8 mouse cellular contexts compared by ENCODE assay signal in the genomic region with DNA sequence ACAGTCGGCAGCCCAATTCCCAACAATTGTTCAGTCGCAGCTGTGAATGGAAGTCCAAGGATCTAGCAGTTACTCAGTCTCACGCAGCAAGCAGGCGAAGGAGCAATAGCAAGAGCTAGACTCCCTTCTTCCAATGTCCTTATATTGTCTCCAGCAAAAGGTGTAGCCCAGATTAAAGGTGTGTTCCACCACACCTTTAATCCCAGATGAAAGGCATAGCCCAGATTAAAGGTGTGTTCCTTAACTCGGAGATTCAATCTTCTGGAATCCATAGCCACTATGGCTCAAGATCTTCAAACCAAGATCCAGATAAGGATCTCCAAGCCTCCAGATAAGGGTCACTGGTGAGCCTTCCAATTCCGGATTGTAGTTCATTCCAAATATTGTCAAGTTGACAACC. TPM values are rescaled to one million over a fixed set of nuclear protein-coding genes. Genes with fewer than 3 reads are reported as not detected.
DNase-seq lines count a peak whose midpoint lies in the region; ATAC-seq and TF ChIP-seq lines count a peak whose summit lies in the region.
"Not testable (repeated sequence)": the region's sequence is repeated elsewhere in the genome, so short reads cannot be mapped to it uniquely, and the experiment has no call there.

A gene (minus strand): TSS at position 101 of the 400 bp plus-strand sequence.

- H3K4me1 ChIP-seq in forebrain, embryonic 13.5 days; heart, embryonic 11.5 days (ENCODE audit: control insufficient read depth, insufficient read depth, low read length); hindbrain, embryonic 16.5 days (ENCODE audit: control insufficient read depth, insufficient read depth, low read depth, low read length); liver, embryonic 15.5 days (replicated peaks); midbrain, postnatal 0 days (ENCODE audit: insufficient read depth, low read length): not testable (repeated sequence)

- H3K9me3 ChIP-seq in forebrain, embryonic 13.5 days (replicated peaks); heart, embryonic 11.5 days (replicated peaks; ENCODE audit: control insufficient read depth, low read length); hindbrain, embryonic 16.5 days (ENCODE audit: control insufficient read depth, low read length); liver, embryonic 15.5 days (replicated peaks); midbrain, postnatal 0 days (ENCODE audit: low read length): not testable (repeated sequence)

- H3K9ac ChIP-seq in forebrain, embryonic 13.5 days; heart, embryonic 11.5 days (ENCODE audit: low read depth, low read length); hindbrain, embryonic 16.5 days (ENCODE audit: low read depth, low read length); liver, embryonic 15.5 days; midbrain, postnatal 0 days (replicated peaks; ENCODE audit: low read length, poor library complexity, severe bottlenecking): not testable (repeated sequence)

- ATAC-seq in forebrain, embryonic 13.5 days; heart, embryonic 11.5 days (replicated peaks; ENCODE audit: insufficient number of reproducible peaks, low FRiP score, low TSS enrichment); hindbrain, embryonic 16.5 days; liver, embryonic 15.5 days (ENCODE audit: insufficient read depth); midbrain, postnatal 0 days (ENCODE audit: low FRiP score): not testable (repeated sequence)

- not testable (repeated sequence) for H3K36me3 ChIP-seq in forebrain, embryonic 13.5 days (ENCODE audit: poor library complexity, severe bottlenecking); heart, embryonic 11.5 days (ENCODE audit: control insufficient read depth, insufficient read depth, low read length); hindbrain, embryonic 16.5 days (ENCODE audit: control insufficient read depth, insufficient read depth, low read length); liver, embryonic 15.5 days (replicated peaks); midbrain, postnatal 0 days (ENCODE audit: insufficient read depth, low read length)

- 82% methylated on average over 1 of the region's 6 CpGs for WGBS in forebrain, embryonic 13.5 days
- no CpG with 5 or more reads among the region's 6 CpGs for WGBS in heart, embryonic 11.5 days (ENCODE audit: insufficient replicate concordance)
- WGBS in hindbrain, embryonic 16.5 days: 91% methylated on average over 1 of the region's 6 CpGs
- WGBS in liver, embryonic 15.5 days (ENCODE audit: insufficient replicate concordance): 45% methylated on average over 1 of the region's 6 CpGs
- 100% methylated on average over 1 of the region's 6 CpGs for WGBS in midbrain, postnatal 0 days

- not testable (repeated sequence) for H3K4me2 ChIP-seq in forebrain, embryonic 13.5 days; heart, embryonic 11.5 days; hindbrain, embryonic 16.5 days (ENCODE audit: low read length); liver, embryonic 15.5 days; midbrain, postnatal 0 days (ENCODE audit: low read depth, low read length, poor library complexity, severe bottlenecking)

- H3K27ac ChIP-seq in forebrain, embryonic 13.5 days; heart, embryonic 11.5 days (ENCODE audit: low read depth, low read length); hindbrain, embryonic 16.5 days (ENCODE audit: low read depth, low read length); liver, embryonic 15.5 days (replicated peaks); midbrain, postnatal 0 days (ENCODE audit: low read depth, low read length): not testable (repeated sequence)

- DNase-seq in adrenal gland, postnatal 4 days (ENCODE audit: low spot score in 2 of 2); layer of hippocampus, postnatal 36 days; midbrain, postnatal 0 days (ENCODE audit: low spot score); urinary bladder, adult 2 months (ENCODE audit: low spot score): not testable (repeated sequence)

- H3K27me3 ChIP-seq in forebrain, embryonic 13.5 days; heart, embryonic 11.5 days (ENCODE audit: control insufficient read depth, insufficient read depth, low read length); hindbrain, embryonic 16.5 days (replicated peaks; ENCODE audit: control insufficient read depth, insufficient read depth, low read length); liver, embryonic 15.5 days; midbrain, postnatal 0 days (ENCODE audit: insufficient read depth, low read length): not testable (repeated sequence)

- not testable (repeated sequence) for H3K4me3 ChIP-seq in forebrain, embryonic 13.5 days; heart, embryonic 11.5 days (ENCODE audit: low read depth, low read length); hindbrain, embryonic 16.5 days (ENCODE audit: low read length); liver, embryonic 15.5 days (replicated peaks); midbrain, postnatal 0 days (ENCODE audit: low read depth, low read length)

- TF ChIP-seq CTCF in midbrain, postnatal 0 days (IDR thresholded peaks at IDR 0.05): not testable (repeated sequence)

RNA-seq across cellular contexts. Expression of the gene that starts here (rescaled TPM):
- total RNA-seq in adrenal gland, postnatal 4 days (2021): 10 to 100 TPM; 37.2 to 39.3 TPM
- polyA plus RNA-seq in forebrain, embryonic 13.5 days (2015; fragmentation: Nextera tagmentation; extraction: Ambion mirVana): 52.1 and 55.3 TPM in 2 replicates
- polyA plus RNA-seq in heart, embryonic 11.5 days (2014; fragmentation: Nextera tagmentation; extraction: Ambion mirVana): 34.9 and 38.8 TPM in 2 replicates
- polyA plus RNA-seq in hindbrain, embryonic 16.5 days (2015; fragmentation: Nextera tagmentation; extraction: Ambion mirVana): 29.7 and 33.8 TPM in 2 replicates
- 10 to 100 TPM; 30.3 to 32.1 TPM for total RNA-seq in layer of hippocampus, postnatal 36 days (2021)
- polyA plus RNA-seq in liver, embryonic 15.5 days (2015; fragmentation: Nextera tagmentation; extraction: Ambion mirVana): 16.9 and 18.9 TPM in 2 replicates
- 28.2 and 30.1 TPM in 2 replicates for total RNA-seq in midbrain, postnatal 0 days (2014; rRNA removed)
- 19.0 and 27.3 TPM in 2 replicates for polyA plus RNA-seq in midbrain, postnatal 0 days (2015; fragmentation: Nextera tagmentation; extraction: Ambion mirVana)
- polyA plus RNA-seq in urinary bladder, adult 2 months (2012; rRNA removed): 23.6 and 24.6 TPM in 2 replicates
